Mouse (Mus musculus): ENCODE data around the gene Tspear.
"Not testable (repeated sequence)": the region's sequence is repeated elsewhere in the genome, so short reads cannot be mapped to it uniquely, and the experiment has no call there.

Gene Tspear

DNA sequence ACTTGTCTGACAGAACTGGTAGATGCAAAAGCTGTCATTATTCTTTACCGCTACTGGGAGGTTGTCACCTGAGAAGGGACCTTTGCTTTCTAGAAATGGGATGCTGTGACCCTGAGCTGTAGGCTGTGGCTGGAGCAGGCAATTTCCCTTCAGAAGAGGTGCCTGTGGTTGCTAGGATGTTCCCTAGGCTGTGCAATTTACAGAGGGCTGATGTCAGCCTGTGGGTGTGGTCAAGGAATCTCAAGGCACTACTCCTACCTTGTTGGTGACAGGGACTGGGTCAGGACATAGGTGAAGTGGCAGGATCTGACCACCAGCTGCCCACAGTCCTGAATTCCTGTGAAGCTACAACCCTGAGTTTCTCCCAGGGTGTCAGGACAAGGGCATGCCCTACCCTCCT, 83.4 kb downstream of the Tspear start:
- in situ Hi-C loops (cut with MboI; ENCODE audit: low pct_unique_long_range_greater_than_20kb in 1 of 2, low sequenced_read_pairs in 2 of 2, unreplicated experiment in 1 of 2): no loop called here

DNA sequence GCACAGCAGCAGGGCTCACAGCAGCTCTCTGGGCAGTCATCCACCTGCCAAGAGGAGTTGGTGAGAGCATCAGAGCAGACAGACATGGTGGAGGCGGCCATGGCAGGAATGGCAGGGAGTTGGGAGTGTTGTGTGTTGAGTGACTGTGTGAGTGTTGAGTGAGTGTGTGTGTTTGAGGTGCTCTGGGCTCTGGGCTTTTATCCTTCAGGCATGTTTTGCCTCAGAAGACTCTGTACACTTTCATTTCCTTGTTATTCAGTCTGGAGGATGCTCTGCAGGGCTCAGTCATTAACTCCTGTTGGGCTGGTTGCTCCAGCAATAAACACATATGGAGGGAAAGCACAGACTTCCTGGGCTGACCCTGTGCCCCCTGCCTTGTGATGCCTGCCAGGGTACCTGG, 84.9 kb downstream of the Tspear start, which contains the start of gene Gm3238:
Gene Gm3238, minus strand, starts transcription at position 101 of the 400 bp plus-strand sequence.
- in situ Hi-C loops (cut with MboI; ENCODE audit: low pct_unique_long_range_greater_than_20kb in 1 of 2, low sequenced_read_pairs in 2 of 2, unreplicated experiment in 1 of 2): not testable (repeated sequence)

DNA sequence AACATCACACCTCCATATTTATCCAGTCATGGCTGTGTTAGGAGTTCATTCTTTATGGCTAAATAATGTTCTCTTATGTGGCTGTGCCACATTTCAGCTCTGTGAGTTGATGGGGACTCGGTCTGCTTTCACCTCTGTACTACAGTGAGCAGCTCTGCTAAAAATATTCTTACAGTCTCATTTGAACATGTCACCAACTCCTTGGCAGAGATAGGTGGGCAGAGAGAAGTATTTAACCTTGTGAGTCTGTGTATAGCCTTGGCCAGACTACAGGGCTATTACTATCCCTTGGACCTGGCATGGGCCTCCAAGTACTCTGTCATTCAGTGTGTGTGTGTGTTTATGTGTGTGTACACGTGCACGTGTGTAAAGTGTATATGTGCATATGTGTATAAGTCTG, 85.8 kb downstream of the Tspear start:
- in situ Hi-C loops (cut with MboI; ENCODE audit: low pct_unique_long_range_greater_than_20kb in 1 of 2, low sequenced_read_pairs in 2 of 2, unreplicated experiment in 1 of 2): not testable (repeated sequence)

DNA sequence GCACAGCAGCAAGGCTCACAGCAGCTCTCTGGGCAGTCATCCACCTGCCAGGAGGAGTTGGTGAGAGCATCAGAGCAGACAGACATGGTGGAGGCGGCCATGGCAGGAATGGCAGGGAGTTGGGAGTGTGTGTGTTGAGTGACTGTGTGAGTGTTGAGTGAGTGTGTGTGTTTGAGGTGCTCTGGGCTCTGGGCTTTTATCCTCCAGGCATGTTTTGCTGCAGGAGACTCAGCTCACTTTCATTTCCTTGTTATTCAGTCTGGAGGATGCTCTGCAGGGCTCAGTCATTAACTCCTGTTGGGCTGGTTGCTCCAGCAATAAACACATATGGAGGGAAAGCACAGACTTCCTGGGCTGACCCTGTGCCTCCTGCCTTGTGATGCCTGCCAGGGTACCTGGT, 90.5 kb downstream of the Tspear start, which contains the start of gene Gm7138:
Gene Gm7138, minus strand, starts transcription at position 101 of the 400 bp plus-strand sequence.
- in situ Hi-C loops (cut with MboI; ENCODE audit: low pct_unique_long_range_greater_than_20kb in 1 of 2, low sequenced_read_pairs in 2 of 2, unreplicated experiment in 1 of 2): not testable (repeated sequence)

DNA sequence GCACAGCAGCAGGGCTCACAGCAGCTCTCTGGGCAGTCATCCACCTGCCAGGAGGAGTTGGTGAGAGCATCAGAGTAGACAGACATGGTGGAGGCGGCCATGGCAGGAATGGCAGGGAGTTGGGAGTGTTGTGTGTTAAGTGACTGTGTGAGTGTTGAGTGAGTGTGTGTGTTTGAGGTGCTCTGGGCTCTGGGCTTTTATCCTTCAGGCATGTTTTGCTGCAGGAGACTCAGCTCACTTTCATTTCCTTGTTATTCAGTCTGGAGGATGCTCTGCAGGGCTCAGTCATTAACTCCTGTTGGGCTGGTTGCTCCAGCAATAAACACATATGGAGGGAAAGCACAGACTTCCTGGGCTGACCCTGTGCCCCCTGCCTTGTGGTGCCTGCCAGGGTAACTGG, 96.1 kb downstream of the Tspear start, which contains the start of gene Gm3250:
Gene Gm3250, minus strand, starts transcription at position 101 of the 400 bp plus-strand sequence.
- in situ Hi-C loops (cut with MboI; ENCODE audit: low pct_unique_long_range_greater_than_20kb in 1 of 2, low sequenced_read_pairs in 2 of 2, unreplicated experiment in 1 of 2): not testable (repeated sequence)

DNA sequence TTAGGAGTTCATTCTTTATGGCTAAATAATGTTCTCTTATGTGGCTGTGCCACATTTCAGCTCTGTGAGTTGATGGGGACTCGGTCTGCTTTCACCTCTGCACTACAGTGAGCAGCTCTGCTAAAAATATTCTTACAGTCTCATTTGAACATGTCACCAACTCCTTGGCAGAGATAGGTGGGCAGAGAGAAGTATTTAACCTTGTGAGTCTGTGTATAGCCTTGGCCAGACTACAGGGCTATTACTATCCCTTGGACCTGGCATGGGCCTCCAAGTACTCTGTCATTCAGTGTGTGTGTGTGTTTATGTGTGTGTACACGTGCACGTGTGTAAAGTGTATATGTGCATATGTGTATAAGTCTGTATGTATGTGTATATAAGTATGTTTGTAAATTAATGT, 97.0 kb downstream of the Tspear start:
- in situ Hi-C loops (cut with MboI; ENCODE audit: low pct_unique_long_range_greater_than_20kb in 1 of 2, low sequenced_read_pairs in 2 of 2, unreplicated experiment in 1 of 2): not testable (repeated sequence)

DNA sequence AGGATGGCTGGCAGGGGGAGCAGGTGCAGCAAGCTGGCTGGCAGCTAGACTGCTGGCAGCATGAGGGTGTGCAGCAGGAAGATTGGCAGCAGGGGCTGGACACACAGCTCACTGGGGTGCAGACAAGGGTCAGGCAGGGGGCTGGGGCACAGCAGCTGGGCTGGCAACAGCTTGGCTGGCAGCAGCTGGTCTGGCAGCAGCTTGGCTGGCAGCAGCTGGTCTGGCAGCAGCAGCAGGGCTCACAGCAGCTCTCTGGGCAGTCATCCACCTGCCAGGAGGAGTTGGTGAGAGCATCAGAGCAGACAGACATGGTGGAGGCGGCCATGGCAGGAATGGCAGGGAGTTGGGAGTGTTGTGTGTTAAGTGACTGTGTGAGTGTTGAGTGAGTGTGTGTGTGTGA, 101.5 kb downstream of the Tspear start, which contains the start of gene Gm7137:
Gene Gm7137, minus strand, starts transcription at position 325 of the 400 bp plus-strand sequence.
- in situ Hi-C loops (cut with MboI; ENCODE audit: low pct_unique_long_range_greater_than_20kb in 1 of 2, low sequenced_read_pairs in 2 of 2, unreplicated experiment in 1 of 2): not testable (repeated sequence)

DNA sequence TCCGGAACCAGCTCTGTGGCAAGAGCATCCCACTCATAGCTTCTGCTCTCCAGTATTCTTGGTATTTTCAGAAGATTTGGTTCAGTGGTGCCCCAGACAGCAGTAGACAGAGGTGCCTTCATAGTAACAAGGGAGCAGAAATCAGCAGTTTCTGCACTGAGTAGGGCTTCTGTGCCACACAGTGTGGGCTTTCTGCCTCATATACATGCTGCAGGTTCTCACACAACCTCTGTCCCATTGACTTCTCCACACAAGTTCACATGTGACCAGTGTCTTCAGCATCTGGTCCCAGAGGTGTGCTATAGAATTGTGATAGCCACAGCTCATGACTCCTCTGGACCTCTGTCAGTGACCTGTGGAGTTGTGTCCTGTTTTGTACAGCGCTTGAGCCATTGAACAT, 102.3 kb downstream of the Tspear start:
- in situ Hi-C loops (cut with MboI; ENCODE audit: low pct_unique_long_range_greater_than_20kb in 1 of 2, low sequenced_read_pairs in 2 of 2, unreplicated experiment in 1 of 2): no loop called here

DNA sequence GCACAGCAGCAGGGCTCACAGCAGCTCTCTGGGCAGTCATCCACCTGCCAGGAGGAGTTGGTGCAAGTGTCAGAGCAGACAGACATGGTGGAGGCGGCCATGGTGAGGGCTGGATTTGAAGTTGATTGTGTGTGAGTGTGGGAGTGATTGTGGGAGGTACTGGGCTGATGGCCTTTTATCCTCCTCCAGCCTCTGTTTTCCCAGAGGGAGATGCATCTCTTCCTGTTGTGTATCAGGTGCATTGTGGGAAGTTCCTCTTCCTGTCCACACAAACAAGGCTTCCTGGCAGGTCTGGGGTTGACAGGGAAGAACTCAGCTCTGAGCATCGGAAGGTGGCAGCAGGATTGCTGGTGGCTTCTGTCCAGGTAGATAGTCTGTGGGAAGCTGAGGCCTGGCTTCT, 108.6 kb downstream of the Tspear start, which contains the start of gene Gm9639:
Gene Gm9639, minus strand, starts transcription at position 101 of the 400 bp plus-strand sequence.
- in situ Hi-C loops (cut with MboI; ENCODE audit: low pct_unique_long_range_greater_than_20kb in 1 of 2, low sequenced_read_pairs in 2 of 2, unreplicated experiment in 1 of 2): no loop called here

DNA sequence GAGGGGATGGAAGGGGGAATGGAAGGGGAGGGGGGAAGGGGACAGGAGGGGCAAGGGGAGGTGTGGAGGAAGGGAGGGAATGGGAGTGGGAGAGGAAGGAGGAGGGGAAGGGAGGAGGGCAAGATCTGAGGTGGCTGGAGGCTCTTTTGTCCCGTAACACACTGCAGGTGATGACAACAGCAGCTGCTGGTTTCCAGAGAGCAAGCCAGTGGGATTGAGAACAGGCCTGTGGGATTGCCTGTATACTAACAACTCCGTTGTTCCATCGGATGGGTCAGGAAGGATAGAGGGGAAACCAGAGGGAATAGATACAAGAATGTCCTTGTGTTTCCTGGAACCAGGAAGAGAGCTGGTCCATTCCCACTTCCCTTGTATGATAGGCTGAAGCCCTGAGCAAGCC, 111.3 kb downstream of the Tspear start:
- in situ Hi-C loops (cut with MboI; ENCODE audit: low pct_unique_long_range_greater_than_20kb in 1 of 2, low sequenced_read_pairs in 2 of 2, unreplicated experiment in 1 of 2): no loop called here

DNA sequence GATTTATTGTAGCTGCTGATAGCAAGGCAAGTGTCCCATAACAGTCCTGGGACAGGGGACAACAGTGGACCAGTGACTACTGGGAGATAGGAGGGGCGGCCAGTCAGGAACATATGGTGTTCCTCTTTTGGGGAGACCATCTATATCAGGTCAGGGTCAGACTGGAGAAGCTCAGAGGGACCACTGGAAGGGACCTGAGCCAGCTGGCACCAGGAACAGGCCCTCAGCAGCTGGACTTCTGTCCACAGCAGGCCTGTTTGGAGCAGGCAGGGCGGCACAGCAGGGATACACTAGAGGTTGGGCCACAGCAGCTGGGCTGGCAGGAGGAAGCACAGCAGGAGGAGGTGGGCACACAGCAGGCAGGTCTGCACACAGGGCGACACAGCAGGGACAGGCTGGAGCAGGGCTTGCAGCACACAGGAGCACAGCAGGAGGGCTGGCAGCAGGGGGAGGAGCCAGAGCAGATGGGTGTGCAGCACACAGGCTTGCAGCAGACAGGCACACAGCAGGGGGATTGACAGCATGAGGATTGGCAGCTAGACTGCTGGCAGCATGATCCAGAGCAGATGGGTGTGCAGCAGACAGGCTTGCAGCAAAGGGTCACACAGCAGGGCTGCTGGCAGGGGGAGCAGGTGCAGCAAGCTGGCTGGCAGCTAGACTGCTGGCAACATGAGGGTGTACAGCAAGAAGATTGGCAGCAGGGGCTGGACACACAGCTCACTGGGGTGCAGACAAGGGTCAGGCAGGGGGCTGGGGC, 112.0 kb downstream of the Tspear start:
- in situ Hi-C loops (cut with MboI; ENCODE audit: low pct_unique_long_range_greater_than_20kb in 1 of 2, low sequenced_read_pairs in 2 of 2, unreplicated experiment in 1 of 2): not testable (repeated sequence)

DNA sequence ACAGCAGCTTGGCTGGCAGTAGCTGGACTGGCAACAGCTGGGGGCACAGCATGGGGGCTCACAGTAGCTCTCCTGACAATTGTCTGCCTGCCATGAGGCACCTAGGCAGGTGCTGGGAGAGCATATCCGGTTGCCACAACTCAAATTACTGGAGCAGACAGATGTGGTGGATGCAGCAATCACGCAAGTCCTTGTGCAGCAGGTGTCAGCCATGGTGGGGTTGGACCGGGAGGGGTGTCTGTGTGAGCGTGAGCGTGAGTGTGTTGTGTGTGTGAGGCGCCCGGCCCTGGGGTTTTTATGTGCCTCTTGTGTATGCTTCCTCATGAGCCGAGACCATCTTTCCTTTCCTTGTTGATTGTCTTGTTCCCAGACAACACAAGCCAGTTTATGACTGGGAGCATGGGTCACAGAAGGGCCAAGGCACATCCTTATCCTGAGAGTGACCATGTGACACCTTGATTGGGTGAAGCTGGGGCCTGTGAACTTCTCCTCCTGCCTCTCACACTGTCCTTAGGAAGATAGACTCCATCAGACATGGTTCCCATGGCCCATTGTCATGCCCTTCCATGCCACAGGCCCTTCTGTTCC, 112.6 kb downstream of the Tspear start, which contains the start of gene Gm19668:
Gene Gm19668, minus strand, starts transcription at position 213 of the 588 bp plus-strand sequence.
- in situ Hi-C loops (cut with MboI; ENCODE audit: low pct_unique_long_range_greater_than_20kb in 1 of 2, low sequenced_read_pairs in 2 of 2, unreplicated experiment in 1 of 2): no loop called here

DNA sequence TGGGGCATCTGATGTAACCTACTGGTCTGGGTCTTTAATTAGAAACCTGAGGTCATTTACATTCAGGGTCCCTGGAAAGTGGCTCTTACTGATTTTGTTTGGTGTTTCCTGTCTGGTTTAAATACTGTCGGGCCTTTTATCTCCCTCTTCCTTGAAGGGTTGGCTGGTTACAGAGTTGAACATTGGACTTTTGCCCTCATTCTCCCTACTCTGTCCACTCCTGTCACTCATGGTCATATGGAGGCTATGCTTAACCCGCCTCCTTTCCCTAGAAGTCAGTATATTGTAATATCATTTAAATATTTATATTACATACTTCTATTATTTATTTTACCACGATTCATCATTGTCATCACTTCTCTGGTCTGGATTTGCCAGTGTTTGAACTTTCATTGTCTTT, 117.7 kb downstream of the Tspear start:
- in situ Hi-C loops (cut with MboI; ENCODE audit: low pct_unique_long_range_greater_than_20kb in 1 of 2, low sequenced_read_pairs in 2 of 2, unreplicated experiment in 1 of 2): no loop called here

DNA sequence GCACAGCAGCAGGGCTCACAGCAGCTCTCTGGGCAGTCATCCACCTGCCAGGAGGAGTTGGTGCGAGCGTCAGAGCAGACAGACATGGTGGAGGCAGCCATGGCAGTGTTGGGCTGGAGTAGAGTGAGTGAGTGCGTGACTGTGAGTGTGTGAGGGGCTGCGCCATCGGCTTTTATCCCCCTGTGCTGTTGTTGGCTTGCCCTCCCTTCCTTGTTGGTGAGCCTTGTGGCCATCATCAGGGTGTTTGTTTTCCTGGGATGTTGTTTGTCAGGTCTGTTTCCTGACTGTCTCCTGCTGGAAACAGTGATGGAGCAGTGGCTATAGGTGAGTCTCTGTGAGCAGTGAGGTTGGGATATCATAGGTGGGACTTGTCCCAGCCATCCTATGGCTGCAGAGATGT, 125.4 kb downstream of the Tspear start, which contains the start of gene Gm9507:
Gene Gm9507, minus strand, starts transcription at position 101 of the 400 bp plus-strand sequence.
- in situ Hi-C loops (cut with MboI; ENCODE audit: low pct_unique_long_range_greater_than_20kb in 1 of 2, low sequenced_read_pairs in 2 of 2, unreplicated experiment in 1 of 2): no loop called here

DNA sequence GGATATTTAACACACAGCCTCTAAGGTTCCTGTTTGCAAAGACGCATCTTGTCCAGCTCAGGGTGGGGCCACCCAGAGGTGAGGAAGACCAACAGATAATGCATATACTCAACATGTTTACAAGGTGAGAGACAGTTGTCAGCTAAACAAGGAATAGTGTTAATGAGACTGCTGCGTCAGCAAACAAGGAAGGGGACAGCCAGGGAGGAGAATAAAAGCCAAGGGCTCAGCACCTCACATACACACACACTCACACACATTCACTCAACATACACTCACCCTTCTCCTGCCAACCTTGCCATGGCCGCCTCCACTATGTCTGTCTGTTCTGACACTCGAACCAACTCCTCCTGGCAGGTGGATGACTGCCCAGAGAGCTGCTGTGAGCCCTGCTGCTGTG, 128.0 kb downstream of the Tspear start, which contains the start of gene Gm2696:
Gene Gm2696, plus strand, starts transcription at position 301 of the 400 bp plus-strand sequence.
- in situ Hi-C loops (cut with MboI; ENCODE audit: low pct_unique_long_range_greater_than_20kb in 1 of 2, low sequenced_read_pairs in 2 of 2, unreplicated experiment in 1 of 2): no loop called here

DNA sequence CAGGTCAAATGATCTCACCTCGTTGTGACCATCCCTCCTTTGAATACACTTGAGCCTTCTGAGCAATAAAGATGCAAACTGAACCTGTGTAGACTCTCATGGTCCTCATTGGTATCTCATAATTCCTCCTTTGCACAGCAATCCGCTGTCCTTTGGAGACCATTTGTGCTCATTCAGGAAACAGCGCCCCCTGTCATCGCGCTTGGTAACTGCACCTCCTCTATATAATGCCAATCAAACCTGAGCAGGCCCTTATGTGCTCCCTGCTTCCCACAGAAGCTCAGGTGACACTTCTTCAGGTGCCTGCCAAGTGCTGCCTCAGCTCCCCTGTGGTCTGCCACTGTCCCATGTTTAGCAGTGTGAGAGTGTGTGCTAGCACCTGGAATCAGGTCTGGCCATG, 129.1 kb downstream of the Tspear start:
- in situ Hi-C loops (cut with MboI; ENCODE audit: low pct_unique_long_range_greater_than_20kb in 1 of 2, low sequenced_read_pairs in 2 of 2, unreplicated experiment in 1 of 2): no loop called here

DNA sequence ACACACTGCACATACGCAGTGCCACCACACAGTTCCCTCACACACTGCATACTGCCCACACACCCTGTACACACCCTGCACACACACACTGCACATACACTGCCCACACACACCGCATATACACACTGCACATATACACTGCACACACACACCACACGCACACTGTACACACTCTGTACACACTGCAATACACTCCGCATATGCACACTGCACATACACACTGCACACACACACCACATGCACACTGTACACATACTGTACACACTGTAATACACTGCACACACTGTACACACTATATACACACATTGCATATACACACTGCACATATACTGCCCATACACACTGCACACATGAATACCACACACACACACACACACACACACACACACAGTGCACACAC, 132.2 kb downstream of the Tspear start:
- in situ Hi-C loops (cut with MboI; ENCODE audit: low pct_unique_long_range_greater_than_20kb in 1 of 2, low sequenced_read_pairs in 2 of 2, unreplicated experiment in 1 of 2): no loop called here

DNA sequence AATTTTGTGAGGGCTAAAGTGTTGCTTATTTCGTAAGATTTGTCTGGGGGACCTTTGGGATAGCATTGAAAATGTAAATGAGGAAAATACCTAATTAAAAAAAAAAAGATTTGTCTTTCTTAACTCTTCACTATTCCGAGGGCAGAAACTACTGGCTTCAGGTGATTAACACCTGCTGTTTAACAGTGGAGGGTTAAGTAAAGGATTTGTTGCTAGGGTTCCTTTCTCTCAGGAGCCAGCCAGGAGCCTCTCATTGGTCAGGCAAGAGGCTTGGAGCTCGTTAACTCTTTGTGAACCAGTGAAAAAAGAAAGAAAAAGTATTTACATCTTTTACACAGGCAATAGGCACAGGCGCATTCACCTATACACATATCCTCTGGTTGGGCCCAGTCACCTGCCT, 132.8 kb downstream of the Tspear start:
- in situ Hi-C loops (cut with MboI; ENCODE audit: low pct_unique_long_range_greater_than_20kb in 1 of 2, low sequenced_read_pairs in 2 of 2, unreplicated experiment in 1 of 2): no loop called here

DNA sequence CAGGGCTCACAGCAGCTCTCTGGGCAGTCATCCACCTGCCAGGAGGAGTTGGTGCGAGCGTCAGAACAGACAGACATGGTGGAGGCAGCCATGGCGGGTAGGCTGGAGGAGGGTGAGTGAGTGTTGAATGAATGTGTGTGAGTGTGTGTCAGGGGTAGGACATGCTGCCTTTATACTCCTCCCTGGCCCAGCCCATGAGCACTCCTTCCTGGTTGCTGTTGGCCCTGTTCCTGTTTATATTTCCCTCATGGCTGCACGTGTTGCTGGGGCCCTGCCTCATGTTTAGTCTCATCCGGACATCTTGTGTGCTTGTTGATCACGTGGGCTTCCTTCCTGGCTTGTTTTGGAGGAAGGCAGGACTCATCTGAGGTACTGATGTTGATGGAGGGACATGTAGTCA, 140.6 kb downstream of the Tspear start, which contains the start of gene Krtap10-4:
Gene Krtap10-4, minus strand, starts transcription at position 145 of the 400 bp plus-strand sequence.
- in situ Hi-C loops (cut with MboI; ENCODE audit: low pct_unique_long_range_greater_than_20kb in 1 of 2, low sequenced_read_pairs in 2 of 2, unreplicated experiment in 1 of 2): no loop called here

All from mouse embryonic stem cell (cell line).